Mouse (Mus musculus) left cerebral cortex, postnatal 36 days (tissue): ENCODE measurements around the gene Olfr807. TPM values are rescaled to one million over a fixed set of nuclear protein-coding genes. Genes with fewer than 3 reads are reported as not detected.

Source experiments
- DNase-seq, 2 experiments: peaks; one replicate each; pipeline ENCODE4 v3.0.0; 2021 to 2022; ENCODE audit warnings: low spot score in 2 of 2, mixed read lengths in 1 of 2
- intact Hi-C: fragments of 180-260 bp; cut with DNase I; formaldehyde crosslinking; loops from one replicate; pipeline ENCODE4 v1.15.1; 2025
- microRNA-seq: library from miRNA; unstranded; fragments of <30 nt; microRNA quantifications from one replicate; pipeline ENCODE4 v1.2.0, GENCODE M21; 2022
- total RNA-seq, 2 experiments: library from RNA; stranded (reverse); gene quantifications; 2 replicates each; pipeline ENCODE4 v1.2.3; 2021

Gene Olfr807
- total RNA-seq, result not detected

DNA sequence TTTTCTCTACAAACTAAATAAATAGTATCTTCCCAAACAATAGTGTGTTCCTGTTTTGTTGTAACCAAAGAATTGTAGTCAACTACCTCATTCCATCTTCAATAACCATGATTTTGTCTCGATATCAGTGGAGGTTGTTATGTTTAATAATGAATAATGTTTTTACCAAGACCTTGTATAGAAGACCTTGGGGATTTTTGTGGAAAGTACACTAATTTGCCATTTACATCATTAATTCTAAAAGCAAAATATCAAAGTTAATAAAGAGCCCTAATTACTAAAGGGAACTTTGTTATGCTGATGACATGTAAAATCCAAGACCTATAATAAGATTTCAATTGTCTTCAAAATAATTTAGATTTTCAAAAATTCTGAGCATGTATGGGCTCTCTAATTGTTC lies at the start of gene Olfr807:
Olfr807 (minus strand) TSS at position 101 of the 400 bp plus-strand sequence.
- intact Hi-C loops, result no loop called here
- no peak for DNase-seq

DNA sequence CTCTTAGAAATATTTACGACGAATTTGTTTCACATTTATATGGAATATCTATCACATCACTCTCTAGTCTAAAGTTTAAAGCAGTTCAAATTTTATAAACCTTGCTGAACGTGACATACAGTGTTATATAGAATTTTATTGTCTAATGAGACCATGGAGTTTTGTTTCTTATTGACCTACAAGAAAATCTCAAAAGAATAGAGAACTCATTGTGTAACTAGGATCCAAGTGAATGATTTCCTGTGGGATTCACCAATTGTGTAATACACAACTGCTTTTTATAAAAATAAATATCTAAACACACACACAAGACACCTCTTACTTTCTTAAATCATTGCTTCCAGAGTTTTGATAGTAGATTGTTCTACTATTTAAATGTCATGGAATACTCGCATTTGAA lies 46.7 kb upstream of the Olfr807 start, which contains the start of gene Olfr811:
Olfr811 (minus strand) TSS at position 101 of the 400 bp plus-strand sequence.
- intact Hi-C loops, result no loop called here
- DNase-seq, result no peak

DNA sequence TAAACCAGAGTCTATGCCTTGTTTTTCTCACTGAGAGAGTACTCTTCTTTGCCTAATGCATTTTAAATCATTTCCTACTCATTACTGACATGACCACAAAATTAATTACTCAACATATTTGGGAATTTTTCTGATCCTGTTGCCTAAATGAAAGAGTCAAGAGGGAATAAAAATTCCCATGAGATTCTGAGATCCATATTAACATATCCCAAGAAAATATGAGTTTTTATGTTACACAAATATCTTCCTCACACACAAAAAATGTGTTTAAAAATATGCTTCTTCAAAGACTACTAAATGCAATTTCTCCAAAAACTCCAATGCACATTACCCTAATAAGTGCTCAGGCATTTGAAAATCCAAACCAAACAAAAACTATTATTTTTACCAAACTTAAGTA lies 37.2 kb upstream of the Olfr807 start, which contains the start of gene Olfr810:
Olfr810 (minus strand) TSS at position 101 of the 400 bp plus-strand sequence.
- DNase-seq, result no peak
- intact Hi-C loops, result no loop called here

DNA sequence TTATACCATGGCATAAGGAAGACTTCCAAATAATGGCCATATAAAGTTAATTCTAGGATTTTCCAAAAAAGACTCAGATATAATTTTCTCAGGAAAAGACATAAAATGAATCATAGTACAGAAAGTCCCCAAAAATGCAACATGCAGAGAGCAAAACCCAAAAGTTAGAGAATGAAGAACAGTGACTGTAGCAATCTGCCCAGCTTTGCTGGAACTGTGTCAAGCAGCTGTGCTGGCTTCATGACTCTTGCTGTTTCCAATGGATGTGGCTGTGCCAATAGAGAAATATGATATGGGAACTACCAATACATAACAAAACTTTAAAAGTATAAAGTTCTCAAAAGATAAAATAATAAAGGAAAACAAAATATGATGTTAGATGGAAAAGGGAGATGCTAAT lies 20.5 kb upstream of the Olfr807 start:
- intact Hi-C loops, result no loop called here
- no peak for DNase-seq

DNA sequence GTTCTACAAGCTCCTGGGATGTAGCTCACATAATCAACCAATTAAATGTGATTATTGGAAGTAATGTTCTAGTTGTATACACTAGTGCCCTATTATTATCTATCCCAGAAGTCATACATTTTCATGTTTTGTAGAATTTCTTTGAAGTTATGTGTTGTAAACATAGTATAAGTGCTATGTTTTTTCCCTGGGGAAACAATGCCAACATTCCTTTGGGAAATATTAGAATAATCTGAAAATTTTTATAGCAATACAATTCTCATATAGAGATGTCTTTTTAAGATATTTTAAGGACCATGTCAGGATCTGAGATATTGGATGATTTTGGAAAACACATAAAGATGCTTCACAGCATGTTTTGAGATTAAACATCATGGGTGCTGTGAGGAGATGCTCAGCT lies 16.7 kb upstream of the Olfr807 start, which contains the start of gene Olfr809:
Olfr809 (plus strand) TSS at position 301 of the 400 bp plus-strand sequence.
- no peak for DNase-seq
- intact Hi-C loops, result no loop called here

DNA sequence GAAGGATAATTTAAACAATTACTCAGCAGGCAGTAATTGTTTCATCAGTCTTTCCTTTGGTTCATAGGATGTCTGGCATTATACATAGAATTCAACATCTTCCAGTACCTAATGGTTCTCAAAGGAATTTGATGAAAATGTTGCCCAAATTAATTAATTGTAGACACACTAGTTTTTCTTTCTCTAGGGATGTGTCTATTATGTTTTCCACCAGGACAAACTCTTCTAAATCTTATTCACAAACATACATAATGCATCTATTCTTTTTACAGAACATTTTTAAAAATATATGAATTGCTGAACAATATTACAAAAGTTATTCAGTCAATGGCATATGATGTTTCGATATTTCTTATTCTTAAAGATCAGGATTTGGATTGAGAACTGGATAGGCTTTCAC lies 7.6 kb upstream of the Olfr807 start, which contains the start of gene Olfr808:
Olfr808 (plus strand) TSS at position 301 of the 400 bp plus-strand sequence.
- DNase-seq, result no peak
- intact Hi-C loops, result no loop called here

DNA sequence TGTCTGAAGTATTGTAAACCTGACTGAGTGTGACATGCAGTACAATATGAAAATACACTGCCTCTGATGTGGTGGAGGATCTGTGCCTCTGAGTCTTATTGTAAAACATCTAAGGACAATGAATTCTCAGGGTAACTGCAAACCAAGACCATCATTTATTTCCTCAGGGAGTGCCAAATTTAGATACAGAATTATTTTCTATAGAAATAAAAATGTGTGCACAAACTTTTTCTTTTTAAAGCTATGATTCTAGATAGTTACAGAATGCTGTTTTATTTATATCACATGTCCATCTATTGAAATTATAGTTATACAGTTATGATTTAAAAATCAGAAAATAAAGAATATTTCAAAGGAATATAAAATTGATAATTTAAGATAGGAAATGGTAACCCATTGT lies 15.8 kb downstream of the Olfr807 start, which contains the start of gene Olfr806:
Olfr806 (minus strand) TSS at position 101 of the 400 bp plus-strand sequence.
- no peak for DNase-seq

DNA sequence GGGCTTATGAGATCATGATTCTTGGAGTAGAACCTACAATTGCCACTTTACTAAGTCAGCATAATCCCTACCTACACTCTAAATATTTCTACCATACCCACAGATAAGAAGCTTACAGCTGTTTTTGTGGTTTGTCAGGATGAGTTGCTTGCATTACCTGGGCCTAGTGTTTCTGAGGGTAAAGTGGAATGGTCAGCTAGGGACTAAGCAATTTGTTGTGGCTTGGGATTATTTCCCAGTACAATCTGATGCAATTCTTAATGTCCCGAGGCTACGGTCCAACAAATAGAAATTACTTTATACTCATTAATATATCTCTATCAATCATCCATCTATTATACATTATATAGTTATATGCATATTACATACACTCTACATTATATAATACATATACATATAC lies 28.3 kb downstream of the Olfr807 start, which contains the start of gene Olfr805:
Olfr805 (minus strand) TSS at position 101 of the 400 bp plus-strand sequence.
- intact Hi-C loops, result no loop called here
- DNase-seq, result no peak

More for the DNA sequence above, 15.8 kb downstream of the Olfr807 start, which contains the start of gene Olfr806:
- intact Hi-C loops, result no loop called here

Small RNAs within 50 kb of the gene (microRNA-seq; reads per million reads assigned to microRNA genes)
- not detected for gene Gm24485

Other genes with a start within 250 kb of the Olfr807 start
- not detected for gene Olfr791, start 236.0 kb downstream of the Olfr807 start, total RNA-seq
- not detected for gene Olfr792, start 218.6 kb downstream of the Olfr807 start, total RNA-seq
- gene Olfr794, start 190.1 kb downstream of the Olfr807 start, total RNA-seq, result not detected
- not detected for gene Olfr796, start 145.2 kb downstream of the Olfr807 start, total RNA-seq
- gene Olfr798, start 129.9 kb downstream of the Olfr807 start, total RNA-seq, result not detected
- not detected for gene Olfr799, start 120.3 kb downstream of the Olfr807 start, total RNA-seq
- gene Olfr800, start 100.1 kb downstream of the Olfr807 start, total RNA-seq, result not detected
- not detected for gene Olfr801, start 83.9 kb downstream of the Olfr807 start, total RNA-seq
- gene Olfr802, start 69.6 kb downstream of the Olfr807 start, total RNA-seq, result under 1 TPM; 0.07 to 0.15 TPM
- gene Olfr803, start 63.5 kb downstream of the Olfr807 start, total RNA-seq, result not detected
- gene Olfr804, start 54.6 kb downstream of the Olfr807 start, total RNA-seq, result not detected
- gene Olfr805, start 28.4 kb downstream of the Olfr807 start, total RNA-seq, result not detected
- gene Olfr806, start 15.9 kb downstream of the Olfr807 start, total RNA-seq, result not detected
- gene Olfr808, start 7.7 kb upstream of the Olfr807 start, total RNA-seq, result not detected
- gene Olfr809, start 16.8 kb upstream of the Olfr807 start, total RNA-seq, result not detected
- not detected for gene Olfr810, start 37.1 kb upstream of the Olfr807 start, total RNA-seq
- not detected for gene Olfr811, start 46.6 kb upstream of the Olfr807 start, total RNA-seq
- not detected for gene Olfr812, start 88.3 kb upstream of the Olfr807 start, total RNA-seq
- gene Olfr813, start 97.6 kb upstream of the Olfr807 start, total RNA-seq, result not detected
- not detected for gene Olfr814, start 122.1 kb upstream of the Olfr807 start, total RNA-seq
- not detected for gene Olfr815, start 148.1 kb upstream of the Olfr807 start, total RNA-seq
- gene Olfr816, start 157.8 kb upstream of the Olfr807 start, total RNA-seq, result not detected
- not detected for gene Olfr818, start 191.3 kb upstream of the Olfr807 start, total RNA-seq
- gene Olfr819, start 209.5 kb upstream of the Olfr807 start, total RNA-seq, result not detected
- gene Olfr247, start 218.3 kb upstream of the Olfr807 start, total RNA-seq, result not detected
- not detected for gene Gm10310, start 227.3 kb upstream of the Olfr807 start, total RNA-seq